Mouse (Mus musculus) forebrain, embryonic 10.5 days (tissue): ENCODE data around the gene Gm17604. TPM values are rescaled to one million over a fixed set of nuclear protein-coding genes. Genes with fewer than 3 reads are reported as not detected.
A peak's percentile ranks its signal among the peaks of the same experiment; 100 is the strongest.

Experiments
- DNase-seq: peaks from one replicate; pipeline ENCODE4 v3.0.0-alpha.2; 2017; ENCODE audit warnings: low spot score; ENCODE audit errors: extremely low spot score
- H3K27ac ChIP-seq: fragments of 300-500 bp; sonication (generic); 2 replicates; pipeline ENCODE4 v1.5.1; 2016; ENCODE audit warnings: mild to moderate bottlenecking
- H3K27me3 ChIP-seq: fragments of 300-500 bp; sonication (generic); 2 replicates; pipeline ENCODE4 v1.6.1; 2016; ENCODE audit warnings: mild to moderate bottlenecking; ENCODE audit not compliant: poor library complexity, severe bottlenecking
- H3K36me3 ChIP-seq: fragments of 300-500 bp; sonication (generic); replicated peaks from 2 replicates; pipeline ENCODE4 v1.6.1; 2016; ENCODE audit warnings: mild to moderate bottlenecking, moderate library complexity
- H3K4me1 ChIP-seq: fragments of 300-500 bp; sonication (generic); 2 replicates; pipeline ENCODE4 v1.6.1; 2016
- H3K4me3 ChIP-seq: fragments of 300-500 bp; sonication (generic); 2 replicates; pipeline ENCODE4 v1.5.1; 2016; ENCODE audit warnings: mild to moderate bottlenecking, moderate library complexity
- H3K9me3 ChIP-seq: fragments of 300-500 bp; sonication (generic); 2 replicates; pipeline ENCODE4 v1.6.1; 2016; ENCODE audit warnings: mild to moderate bottlenecking, moderate library complexity
- WGBS: fragments of 180-500 bp; shearing (Covaris S2); methylation state at CpG from one replicate; pipeline ENCODE4 v1.1.7; 2016; 5-methylcytosine and 5-hydroxymethylcytosine counted together
- polyA plus RNA-seq: library from polyadenylated mRNA; unstranded; fragments of >200 nt; fragmentation: Nextera tagmentation; extraction: Ambion mirVana; gene quantifications from 2 replicates; pipeline ENCODE4 v1.2.1, GENCODE M21; 2016

Gm17604 gene
- polyA plus RNA-seq, result not detected in 2 replicates

DNA sequence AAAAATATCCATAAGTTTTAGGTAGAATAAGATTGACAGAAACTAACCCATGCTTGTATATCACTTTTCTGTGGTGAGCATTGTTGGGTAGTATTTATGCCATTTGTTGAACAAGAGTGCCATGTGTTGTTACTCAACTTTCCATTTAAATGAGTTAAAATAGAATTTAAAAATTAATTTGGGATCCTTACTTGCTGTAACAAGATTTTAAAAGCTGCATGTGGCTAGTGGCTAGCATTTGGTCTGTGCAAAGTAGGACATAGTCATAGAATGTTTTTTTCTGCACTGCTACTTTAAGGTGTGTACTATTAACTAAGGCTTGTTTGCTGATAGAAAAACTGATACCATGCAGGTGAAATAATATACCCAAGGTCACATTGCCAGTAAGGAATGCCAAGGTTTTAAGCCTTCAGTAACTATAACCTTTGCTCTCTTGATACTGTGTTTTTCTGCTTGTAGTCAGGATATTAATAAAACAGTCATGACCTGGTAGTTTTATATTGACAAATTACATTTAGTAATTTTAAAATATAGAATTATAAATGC, at the start of gene Gm17604:
Gm17604 (minus strand) TSS at position 51 of the 546 bp plus-strand sequence.
- Histone ChIP-seq H3K27me3 (peaks cover 65% of the 10 kb centered on the region), H3K9me3 (no peaks in the 10 kb centered on the region), H3K4me1 (no peaks in the 10 kb centered on the region), H3K4me3 (no peak within 1 kb of the TSS), H3K36me3 (no peaks in the 10 kb centered on the region), H3K27ac (no peak within 1 kb of the TSS)
- no peak for DNase-seq

DNA sequence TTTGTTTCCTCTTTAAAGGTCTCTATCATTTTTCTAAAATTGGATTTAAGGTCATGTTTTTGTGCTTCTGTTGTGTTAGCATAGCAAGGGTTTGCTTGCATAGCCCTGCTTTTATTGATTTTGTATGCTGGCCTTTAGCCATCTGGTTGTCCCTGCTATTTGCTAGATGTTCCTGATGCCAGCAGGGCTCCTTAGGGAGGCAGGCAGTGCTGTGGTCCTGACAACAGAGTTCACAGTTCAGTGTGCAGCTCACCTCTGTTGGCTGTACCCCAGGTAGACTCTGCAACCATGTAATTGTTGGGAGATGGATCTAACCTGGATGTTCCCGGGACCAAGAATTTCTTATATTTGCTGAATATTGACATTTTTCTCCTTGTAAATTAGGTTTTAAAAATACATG, 45.3 kb upstream of the Gm17604 start:
- Histone ChIP-seq H3K9me3 (no peaks in the 10 kb centered on the region), H3K4me1 (no peaks in the 10 kb centered on the region), H3K36me3 (no peaks in the 10 kb centered on the region), H3K27me3 (peaks cover 38% of the 10 kb centered on the region), H3K4me3 (no peak overlapping the region), H3K27ac (no peak overlapping the region)
- WGBS, result 91% methylated on average over 1 of the region's 1 CpGs
- DNase-seq, result no peak

GRCm38 (mm10) chrX:165003141-165003540, 1.5 kb downstream of the Gm17604 start:
- H3K27me3 ChIP-seq, result peaks cover 70% of the 10 kb centered on the region

DNA sequence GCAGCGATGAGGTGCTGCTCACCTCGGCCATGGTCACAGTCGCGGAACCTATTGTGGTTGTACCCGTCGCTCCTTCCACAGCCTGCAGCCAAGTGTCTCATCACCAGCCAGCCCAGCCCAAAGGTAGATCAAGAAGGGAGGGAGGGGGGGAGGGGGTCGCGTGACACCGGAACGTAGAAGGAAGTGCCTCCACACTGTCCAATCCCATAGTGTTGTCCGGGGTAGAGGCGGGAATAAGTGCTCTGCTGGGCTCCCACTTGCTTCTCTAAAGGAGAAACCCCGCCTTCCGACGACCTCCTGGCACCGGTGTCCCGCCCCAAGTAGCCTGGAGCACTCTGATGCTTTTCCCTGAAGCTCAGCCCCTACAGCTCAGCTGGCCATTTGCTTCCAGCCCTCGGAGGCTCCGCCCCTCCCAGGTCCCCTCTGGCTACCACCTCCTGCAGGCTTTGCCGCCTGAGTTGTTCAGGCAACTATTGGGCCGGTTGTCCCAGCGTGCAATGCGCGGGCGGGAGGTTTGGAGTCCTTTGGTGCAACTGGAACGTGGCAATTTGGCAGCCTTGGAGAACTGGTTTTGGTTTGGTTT, 24.3 kb downstream of the Gm17604 start, which contains the start of the genes Mospd2 and Fancb:
Mospd2 (minus strand) TSS at position 183 of the 583 bp plus-strand sequence.
Fancb (plus strand) TSS at position 400 of the 583 bp plus-strand sequence.
- peak within 1 kb of the TSS; percentile 83 for H3K27ac ChIP-seq

More at GRCm38 (mm10) chrX:165003141-165003540, 1.5 kb downstream of the Gm17604 start:
- DNase-seq, result no peak
- no peak overlapping the region for H3K4me3 ChIP-seq
- H3K27ac ChIP-seq, result no peak overlapping the region
- no peaks in the 10 kb centered on the region for H3K4me1 ChIP-seq
- WGBS, result 41% methylated on average over 4 of the region's 4 CpGs
- no peaks in the 10 kb centered on the region for H3K36me3 ChIP-seq
- no peaks in the 10 kb centered on the region for H3K9me3 ChIP-seq

DNA sequence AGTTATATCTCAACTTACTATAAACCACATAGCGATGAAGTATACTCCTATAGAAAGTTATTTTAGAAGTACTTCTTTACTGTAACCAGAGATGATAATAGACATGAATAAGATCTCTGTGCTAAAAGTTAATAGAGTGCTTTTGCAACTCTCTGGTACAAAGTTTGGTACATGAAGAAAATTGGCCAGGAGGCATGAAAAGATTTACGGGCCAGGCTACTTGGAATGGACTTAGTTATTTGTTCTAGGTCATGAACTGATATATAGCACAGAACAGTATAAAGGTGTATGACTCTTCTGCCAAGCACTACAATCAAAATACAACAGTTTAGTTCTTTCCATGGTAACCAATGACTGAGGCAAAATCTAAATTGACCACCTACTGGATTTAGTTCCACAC, 25.8 kb downstream of the Gm17604 start:
- Histone ChIP-seq H3K27me3 (peaks cover 56% of the 10 kb centered on the region), H3K36me3 (no peaks in the 10 kb centered on the region; the same call in 1 of the 2 replicates), H3K4me3 (peak overlapping the region; percentile 61), H3K27ac (no peak overlapping the region), H3K4me1 (peaks cover 11% of the 10 kb centered on the region), H3K9me3 (no peaks in the 10 kb centered on the region)
- DNase-seq, result no peak
- 95% methylated on average over 2 of the region's 2 CpGs for whole genome bisulfite sequencing

More for the DNA sequence above, 24.3 kb downstream of the Gm17604 start, which contains the start of the genes Mospd2 and Fancb:
- H3K27me3 ChIP-seq, result peaks cover 56% of the 10 kb centered on the region
- H3K4me3 ChIP-seq, result peak within 1 kb of the TSS; percentile 61
- 14% methylated on average over 26 of the region's 26 CpGs for WGBS
- peak; percentile 84 for DNase-seq
- peaks cover 11% of the 10 kb centered on the region for H3K4me1 ChIP-seq
- H3K9me3 ChIP-seq, result no peaks in the 10 kb centered on the region
- no peaks in the 10 kb centered on the region; the same call in 1 of the 2 replicates for H3K36me3 ChIP-seq

- H3K27ac ChIP-seq, result no peak overlapping the region
- peaks cover 53% of the 10 kb centered on the region for H3K27me3 ChIP-seq
- H3K36me3 ChIP-seq, result no peaks in the 10 kb centered on the region
- H3K4me3 ChIP-seq, result no peak overlapping the region
- H3K9me3 ChIP-seq, result no peaks in the 10 kb centered on the region
- no peaks in the 10 kb centered on the region for H3K4me1 ChIP-seq
- WGBS, result 81% methylated on average over 3 of the region's 3 CpGs
- DNase-seq, result no peak
Observed at GRCm38 (mm10) chrX:164971206-164971605, 33.4 kb downstream of the Gm17604 start.

GRCm38 (mm10) chrX:164965750-164966448, 38.7 kb downstream of the Gm17604 start:
- Histone ChIP-seq H3K9me3 (no peaks in the 10 kb centered on the region), H3K27me3 (peaks cover 61% of the 10 kb centered on the region), H3K36me3 (peaks cover 12% of the 10 kb centered on the region), H3K4me3 (no peak overlapping the region), H3K27ac (no peak overlapping the region), H3K4me1 (no peaks in the 10 kb centered on the region)
- no peak for DNase-seq
- 94% methylated on average over 3 of the region's 3 CpGs for WGBS

Other genes starting within 250 kb of the Gm17604 start
- gene Mospd2, start 24.5 kb downstream of the Gm17604 start, polyA plus RNA-seq, result 11.9 and 12.8 TPM in 2 replicates
- gene Fancb, start 24.2 kb downstream of the Gm17604 start, polyA plus RNA-seq, result 11.6 and 12.3 TPM in 2 replicates